Mouse (Mus musculus) layer of hippocampus, adult 2 months (tissue): ENCODE measurements at regions not wholly inside any gene's neighbourhood (a gene's known extent, or its start where the extent isn't known, plus 50 kb on each side); places are given as distances from the start of the nearest gene placed in this dataset.

ENCODE experiments used
- DNase-seq, 2 experiments: peaks; one replicate each; pipeline ENCODE4 v3.0.0; 2022; ENCODE audit warnings: low spot score in 2 of 2
- H3K27ac ChIP-seq: fragments of 200-600 bp; 2 replicates; pipeline ENCODE4 v1.8.1; 2022
- H3K4me3 ChIP-seq: fragments of 200-600 bp; 2 replicates; pipeline ENCODE4 v1.8.1; 2022; ENCODE audit warnings: mild to moderate bottlenecking
- CTCF ChIP-seq: fragments of 200-600 bp; conservative IDR thresholded peaks from 2 replicates; pipeline ENCODE4 v1.8.1; 2022; ENCODE audit warnings: antibody characterized with exemption, mild to moderate bottlenecking, moderate library complexity

GRCm38 (mm10) chr1:125307223-125307622 lies 128.3 kb downstream of the Actr3 start:
- DNase-seq, result no peak
- H3K4me3 ChIP-seq, result no peak overlapping the region
- no peak for TF ChIP-seq CTCF

GRCm38 (mm10) chr1:125298520-125299090 lies 136.9 kb downstream of the Actr3 start:
- no peak overlapping the region for H3K4me3 ChIP-seq
- no peak for DNase-seq
- TF ChIP-seq CTCF, result no peak
- no peak overlapping the region for H3K27ac ChIP-seq

More at GRCm38 (mm10) chr1:125307223-125307622, 128.3 kb downstream of the Actr3 start:
- H3K27ac ChIP-seq, result no peak overlapping the region

DNA sequence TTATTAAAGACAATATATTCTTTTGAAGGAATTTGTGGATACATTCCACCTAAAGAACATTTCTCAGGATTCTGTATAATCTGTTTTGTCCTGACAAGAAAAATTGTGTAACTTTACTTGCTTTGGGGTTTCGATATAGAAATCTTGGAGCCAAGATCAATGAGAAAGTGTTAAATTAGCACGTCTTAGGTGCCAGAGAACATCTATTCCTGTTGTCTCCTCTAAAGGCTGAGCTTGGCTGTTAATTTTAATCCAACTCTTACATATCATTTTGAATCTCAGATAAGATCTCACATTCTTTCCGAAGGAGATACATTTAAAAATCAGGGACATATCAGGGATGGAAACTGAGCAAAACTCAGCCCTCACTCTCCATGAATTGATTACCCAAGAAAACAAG lies 139.9 kb downstream of the Actr3 start:
- no peak overlapping the region for H3K4me3 ChIP-seq
- no peak for DNase-seq
- no peak for TF ChIP-seq CTCF
- no peak overlapping the region for H3K27ac ChIP-seq

DNA sequence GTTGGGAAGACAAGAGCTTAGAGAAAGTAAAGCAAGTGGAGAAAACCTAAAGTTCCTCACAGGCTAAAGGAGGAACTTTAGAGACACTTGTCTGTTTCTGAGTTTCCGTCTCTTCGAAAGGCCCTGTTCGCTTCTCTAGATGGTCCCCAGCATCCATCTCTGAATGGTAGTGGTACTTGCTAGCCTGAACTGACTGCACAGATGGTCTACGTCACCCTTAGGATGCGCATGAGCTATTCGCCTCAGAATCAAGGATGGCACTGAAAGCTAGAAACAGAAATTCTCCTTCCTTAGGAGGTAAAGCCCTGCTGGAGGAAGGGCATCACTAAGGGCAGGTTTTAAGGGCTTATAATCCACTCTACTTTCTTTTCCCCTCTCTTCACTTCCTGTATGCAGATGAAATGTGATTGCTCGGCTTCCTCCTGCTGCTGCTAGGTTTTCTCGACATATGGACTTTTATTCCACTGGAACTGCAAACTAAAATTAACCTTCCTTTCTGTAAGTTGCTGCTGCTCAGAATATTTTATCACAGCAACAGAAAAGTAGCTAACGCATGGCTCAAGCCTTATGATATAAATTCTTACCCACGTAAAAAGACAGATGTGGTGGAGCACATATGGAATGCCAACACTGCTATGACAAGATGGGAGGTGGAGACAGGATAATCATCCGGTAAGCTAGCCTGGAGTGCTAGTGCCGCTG lies 145.1 kb downstream of the Actr3 start:
- TF ChIP-seq CTCF, result no peak
- H3K27ac ChIP-seq, result no peak overlapping the region
- DNase-seq, result no peak
- H3K4me3 ChIP-seq, result no peak overlapping the region

GRCm38 (mm10) chr1:125286347-125286746 lies 149.2 kb downstream of the Actr3 start:
- TF ChIP-seq CTCF, result no peak
- Histone ChIP-seq H3K4me3 (no peak overlapping the region), H3K27ac (no peak overlapping the region)
- DNase-seq, result no peak

DNA sequence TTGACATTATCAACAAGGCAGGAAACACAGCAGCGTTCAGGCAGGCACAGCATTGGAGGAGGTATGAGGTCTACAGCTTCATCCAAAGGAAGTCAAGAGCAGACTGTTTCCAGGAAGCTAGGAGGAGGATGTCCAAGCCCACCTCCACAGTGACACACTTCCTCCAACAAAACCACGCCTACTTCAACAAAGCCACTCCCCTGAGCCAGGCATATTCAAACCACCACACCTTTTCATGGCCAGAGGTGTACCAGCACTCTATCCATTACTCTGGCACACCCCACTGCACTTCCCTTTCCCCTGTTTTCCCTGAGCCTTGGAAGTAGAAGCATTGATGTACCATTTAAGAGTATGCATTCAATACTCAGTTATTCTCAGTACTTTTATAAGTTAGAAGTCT lies 150.8 kb downstream of the Actr3 start:
- no peak for DNase-seq
- no peak overlapping the region for H3K4me3 ChIP-seq
- no peak overlapping the region for H3K27ac ChIP-seq
- TF ChIP-seq CTCF, result no peak

GRCm38 (mm10) chr1:125273752-125274151 lies 161.8 kb downstream of the Actr3 start:
- Histone ChIP-seq H3K27ac (no peak overlapping the region), H3K4me3 (no peak overlapping the region)
- no peak for DNase-seq
- no peak for TF ChIP-seq CTCF

DNA sequence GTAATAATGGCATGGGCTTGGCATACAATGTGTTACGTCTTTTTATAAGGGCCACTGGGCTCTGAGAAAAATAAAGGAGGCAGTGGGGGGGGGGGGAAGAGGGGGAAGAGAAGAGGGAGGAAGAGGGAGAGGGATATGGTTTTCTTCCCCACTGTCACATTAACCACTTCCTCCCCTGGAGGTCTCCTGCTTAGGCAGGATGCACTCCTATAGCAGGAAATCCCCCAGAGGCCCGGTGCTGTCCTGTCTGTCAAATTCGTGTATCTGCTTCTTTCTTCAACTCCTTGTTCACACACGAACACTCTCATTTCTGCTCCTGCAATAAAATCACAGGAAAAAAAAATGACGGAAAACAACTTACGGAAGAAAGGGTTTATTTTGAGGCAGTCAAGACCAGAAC lies 171.8 kb downstream of the Actr3 start:
- H3K27ac ChIP-seq, result no peak overlapping the region

GRCm38 (mm10) chr1:125263068-125263467 lies 172.5 kb downstream of the Actr3 start:
- Histone ChIP-seq H3K4me3 (no peak overlapping the region), H3K27ac (no peak overlapping the region)
- no peak for DNase-seq
- no peak for TF ChIP-seq CTCF

More for the DNA sequence above, 171.8 kb downstream of the Actr3 start:
- TF ChIP-seq CTCF, result no peak
- no peak overlapping the region for H3K4me3 ChIP-seq
- no peak for DNase-seq

- Histone ChIP-seq H3K4me3 (no peak overlapping the region), H3K27ac (no peak overlapping the region)
- no peak for TF ChIP-seq CTCF
- no peak for DNase-seq
Observed at GRCm38 (mm10) chr1:125242345-125242744, 193.2 kb downstream of the Actr3 start.

DNA sequence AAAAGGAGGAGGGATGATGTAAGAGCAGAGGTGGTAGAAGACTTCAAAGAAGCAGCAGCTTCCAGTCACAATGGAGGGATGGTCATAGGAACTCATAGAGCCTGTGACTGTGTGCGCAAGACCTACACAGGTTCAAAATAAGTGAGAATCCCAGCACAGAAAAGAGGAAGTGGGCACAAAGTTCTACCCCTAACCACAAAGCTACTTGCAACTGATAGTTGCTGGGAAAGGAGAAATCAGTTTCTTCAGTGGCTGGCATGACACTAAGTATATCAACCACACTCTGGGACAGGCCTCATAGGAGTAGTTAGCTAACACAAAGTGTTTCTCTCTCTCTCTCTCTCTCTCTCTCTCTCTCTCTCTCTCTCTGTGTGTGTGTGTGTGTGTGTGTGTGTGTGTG lies 193.8 kb downstream of the Actr3 start:
- H3K27ac ChIP-seq, result no peak overlapping the region
- no peak for DNase-seq
- H3K4me3 ChIP-seq, result no peak overlapping the region
- no peak for TF ChIP-seq CTCF

DNA sequence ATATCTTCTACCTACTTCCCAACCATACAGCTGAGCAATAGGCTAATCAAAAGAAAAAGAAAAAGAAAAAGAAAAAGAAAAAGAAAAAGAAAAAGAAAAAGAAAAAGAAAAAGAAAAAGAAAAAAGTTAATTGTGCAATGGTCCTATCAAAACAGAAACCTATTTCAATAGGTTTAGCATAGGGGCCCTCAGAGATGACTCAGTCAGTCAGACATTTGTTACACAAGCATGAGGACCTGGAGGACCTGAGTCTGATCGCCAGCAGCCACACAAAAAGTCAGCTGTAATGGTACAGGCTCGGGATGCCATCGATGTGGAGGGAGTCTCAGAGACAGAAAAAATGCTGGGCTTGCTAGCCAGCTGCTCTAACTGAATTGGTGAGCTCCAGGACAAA lies 197.9 kb downstream of the Actr3 start:
- no peak for DNase-seq
- no peak for TF ChIP-seq CTCF
- Histone ChIP-seq H3K27ac (no peak overlapping the region), H3K4me3 (no peak overlapping the region)

DNA sequence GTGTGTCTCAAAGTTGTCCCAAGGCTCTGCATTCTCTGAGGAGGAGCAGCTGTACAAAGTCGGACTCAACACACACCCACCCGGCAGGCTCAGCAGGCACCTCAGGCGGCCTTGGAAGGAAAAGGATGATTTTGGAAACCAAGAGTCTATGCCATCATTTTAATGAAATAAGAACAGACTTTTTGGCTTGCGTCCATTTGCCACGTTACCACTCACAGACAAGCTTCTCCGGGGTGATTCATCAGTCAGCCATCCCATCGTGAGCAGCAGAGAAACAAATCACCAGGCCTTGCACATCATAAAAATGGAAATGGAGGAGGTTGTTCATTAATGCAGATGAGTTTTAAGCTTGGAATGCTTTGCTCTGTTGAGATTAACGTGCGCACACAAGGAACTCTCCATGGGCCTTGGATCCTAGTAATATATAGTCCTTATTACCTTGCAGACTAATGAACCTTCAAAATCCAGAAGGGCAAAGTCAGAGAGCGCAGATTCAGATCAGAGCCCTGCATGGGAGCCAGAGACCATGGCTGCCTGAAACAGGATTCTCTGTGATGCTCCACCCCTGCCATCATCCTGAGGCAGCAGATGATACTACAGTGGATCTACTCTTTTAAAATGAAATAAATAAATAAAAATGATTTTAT lies 198.5 kb downstream of the Actr3 start:
- Histone ChIP-seq H3K4me3 (no peak overlapping the region), H3K27ac (no peak overlapping the region)
- peak; percentile 40 to 67 for DNase-seq
- no peak for TF ChIP-seq CTCF

DNA sequence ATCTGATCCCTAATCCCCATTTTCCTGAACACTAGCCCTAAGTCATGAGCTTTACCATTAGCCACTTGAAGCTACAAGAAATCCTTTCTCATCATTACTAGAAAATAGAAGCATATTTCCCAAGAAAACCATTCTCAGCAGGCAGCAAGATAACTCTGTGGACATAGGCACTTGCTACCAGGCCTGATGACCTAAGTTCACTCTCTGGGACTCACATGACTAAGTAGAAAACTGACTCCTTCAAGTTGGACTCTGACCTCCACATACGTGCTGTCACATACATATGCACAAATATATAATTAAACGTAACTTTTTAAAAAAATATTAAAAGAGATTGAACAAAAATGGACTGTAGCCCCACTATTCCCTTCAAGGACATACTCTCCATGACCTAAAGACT lies 200.8 kb downstream of the Actr3 start:
- Histone ChIP-seq H3K27ac (no peak overlapping the region), H3K4me3 (no peak overlapping the region)
- no peak for DNase-seq
- no peak for TF ChIP-seq CTCF
